Mouse (Mus musculus) heart, embryonic 11.5 days (tissue): ENCODE measurements around the gene Tsr1. TPM values are rescaled to one million over a fixed set of nuclear protein-coding genes. Genes with fewer than 3 reads are reported as not detected.

Experiments used
- ATAC-seq: fragments of 200-750 bp; cut with Nextera tagmentation; replicated peaks from 2 replicates; pipeline ENCODE4 v1.8.0; 2017; ENCODE audit warnings: moderate library complexity; ENCODE audit not compliant: insufficient number of reproducible peaks, low FRiP score, low TSS enrichment
- H3K27ac ChIP-seq: fragments of 300-500 bp; sonication (generic); 2 replicates; pipeline ENCODE4 v1.5.1; 2014; ENCODE audit warnings: mild to moderate bottlenecking, low read depth, low read length
- H3K27me3 ChIP-seq: fragments of 300-500 bp; sonication (generic); 2 replicates; pipeline ENCODE4 v1.6.1; 2014; ENCODE audit warnings: mild to moderate bottlenecking, low read length, mixed read lengths; ENCODE audit not compliant: control insufficient read depth, insufficient read depth
- H3K36me3 ChIP-seq: fragments of 300-500 bp; sonication (generic); 2 replicates; pipeline ENCODE4 v1.6.1; 2014; ENCODE audit warnings: mild to moderate bottlenecking, low read length, moderate library complexity, mixed read lengths; ENCODE audit not compliant: control insufficient read depth, insufficient read depth
- H3K4me1 ChIP-seq: fragments of 300-500 bp; sonication (generic); 2 replicates; pipeline ENCODE4 v1.6.1; 2014; ENCODE audit warnings: low read length; ENCODE audit not compliant: control insufficient read depth, insufficient read depth
- H3K4me2 ChIP-seq: fragments of 300-500 bp; sonication (generic); 2 replicates; pipeline ENCODE4 v1.6.1; 2014; ENCODE audit warnings: mild to moderate bottlenecking, moderate library complexity
- H3K4me3 ChIP-seq: fragments of 300-500 bp; sonication (generic); 2 replicates; pipeline ENCODE4 v1.5.1; 2014; ENCODE audit warnings: low read depth, low read length
- H3K9ac ChIP-seq: fragments of 300-500 bp; sonication (generic); 2 replicates; pipeline ENCODE4 v1.6.1; 2014; ENCODE audit warnings: mild to moderate bottlenecking, low read depth, low read length, moderate library complexity
- H3K9me3 ChIP-seq: fragments of 300-500 bp; sonication (generic); replicated peaks from 2 replicates; pipeline ENCODE4 v1.6.1; 2016; ENCODE audit warnings: low read length; ENCODE audit not compliant: control insufficient read depth
- WGBS: fragments of 180-500 bp; shearing (Covaris S2); extraction: QIAGEN DNeasy Blood & Tissue Kit; methylation state at CpG from one replicate; pipeline ENCODE4 v1.1.7; 2014; ENCODE audit not compliant: insufficient replicate concordance; 5-methylcytosine and 5-hydroxymethylcytosine counted together
- polyA plus RNA-seq: library from polyadenylated mRNA; unstranded; fragments of >200 nt; fragmentation: Nextera tagmentation; extraction: Ambion mirVana; gene quantifications from 2 replicates; pipeline ENCODE4 v1.2.1, GENCODE M21; 2014

Gene Tsr1
- polyA plus RNA-seq, 1 experiment from 2014 or later: 34.0 TPM

DNA sequence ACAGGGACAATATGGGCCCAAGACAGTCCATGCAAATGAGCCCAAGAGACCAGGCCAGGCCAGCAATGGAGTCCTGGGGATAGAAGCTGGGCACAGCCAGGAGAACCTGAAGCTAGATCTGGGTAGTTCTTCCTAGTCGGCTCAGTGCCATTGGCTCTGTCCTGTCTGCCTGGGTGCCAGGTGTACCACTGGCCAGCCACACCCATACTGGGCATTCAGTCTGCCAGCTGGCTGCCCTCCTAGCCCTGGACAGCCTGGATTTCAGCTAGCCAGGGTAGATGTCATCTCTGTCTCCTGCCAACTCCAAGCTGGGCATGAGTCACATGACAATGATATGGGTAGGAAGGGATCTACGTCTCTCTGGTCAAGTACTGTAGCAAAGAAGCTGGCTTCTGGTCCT, 30.7 kb upstream of the Tsr1 start:
- H3K27ac ChIP-seq: no peak overlapping the region
- WGBS: 74% methylated on average over 2 of the region's 2 CpGs
- no peaks in the 10 kb centered on the region for H3K27me3 ChIP-seq
- H3K4me3 ChIP-seq: no peak overlapping the region
- ATAC-seq: no peak
- H3K9me3 ChIP-seq: no peaks in the 10 kb centered on the region
- no peak overlapping the region for H3K9ac ChIP-seq
- H3K36me3 ChIP-seq: peaks cover 2% of the 10 kb centered on the region; the same call in 1 of the 2 replicates
- peaks cover 10% of the 10 kb centered on the region; the same call in 1 of the 2 replicates for H3K4me1 ChIP-seq
- H3K4me2 ChIP-seq: no peak overlapping the region

DNA sequence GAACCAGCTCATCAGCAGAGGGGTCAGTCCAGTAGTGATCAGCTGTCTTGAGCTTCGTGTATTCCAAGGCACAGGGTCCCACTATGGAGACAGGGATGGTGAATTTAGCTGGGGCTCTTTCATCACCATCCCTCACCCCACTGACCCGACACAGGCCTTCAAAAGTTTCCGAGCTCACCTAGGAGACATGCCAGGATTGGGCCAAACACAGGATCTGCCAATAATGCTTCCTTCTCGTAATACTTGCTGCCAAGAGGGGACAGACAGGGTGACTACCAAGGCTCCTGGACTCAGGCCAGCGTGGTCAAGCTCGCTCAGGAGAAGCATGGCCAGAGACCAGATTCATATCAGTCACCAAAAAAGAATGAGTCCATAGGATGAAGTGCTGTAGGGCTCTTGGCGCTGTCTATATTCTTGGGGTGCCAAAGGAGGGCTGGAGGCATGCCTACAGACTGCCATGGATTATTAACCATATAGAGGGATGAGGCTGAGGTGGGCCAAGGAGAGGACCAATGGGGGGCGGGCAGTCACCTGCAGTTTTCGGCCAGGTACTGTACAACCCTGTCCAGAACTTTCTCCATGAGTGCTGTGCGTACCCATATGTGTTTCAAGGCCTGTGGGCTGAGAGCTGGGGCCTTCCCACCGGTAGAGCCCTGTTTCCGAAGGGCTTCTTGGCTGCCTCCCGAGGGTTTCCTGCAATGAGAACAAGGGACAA, 29.7 kb upstream of the Tsr1 start:
- no peaks in the 10 kb centered on the region for H3K27me3 ChIP-seq
- ATAC-seq: no peak
- H3K27ac ChIP-seq: no peak overlapping the region
- no peak overlapping the region for H3K9ac ChIP-seq
- no peak overlapping the region for H3K4me2 ChIP-seq
- WGBS: 79% methylated on average over 13 of the region's 13 CpGs
- no peaks in the 10 kb centered on the region for H3K9me3 ChIP-seq
- peaks cover 2% of the 10 kb centered on the region; the same call in 1 of the 2 replicates for H3K36me3 ChIP-seq
- peaks cover 14% of the 10 kb centered on the region; the same call in 1 of the 2 replicates for H3K4me1 ChIP-seq
- H3K4me3 ChIP-seq: no peak overlapping the region

GRCm38 (mm10) chr11:74869603-74870002, 28.3 kb upstream of the Tsr1 start:
- no peaks in the 10 kb centered on the region for H3K27me3 ChIP-seq
- peaks cover 2% of the 10 kb centered on the region; the same call in 1 of the 2 replicates for H3K36me3 ChIP-seq
- no peak overlapping the region for H3K4me2 ChIP-seq
- no peaks in the 10 kb centered on the region for H3K9me3 ChIP-seq
- ATAC-seq: no peak
- H3K4me3 ChIP-seq: no peak overlapping the region
- WGBS: 86% methylated on average over 6 of the region's 6 CpGs
- H3K27ac ChIP-seq: no peak overlapping the region
- H3K4me1 ChIP-seq: peaks cover 10% of the 10 kb centered on the region; the same call in 1 of the 2 replicates
- no peak overlapping the region for H3K9ac ChIP-seq

DNA sequence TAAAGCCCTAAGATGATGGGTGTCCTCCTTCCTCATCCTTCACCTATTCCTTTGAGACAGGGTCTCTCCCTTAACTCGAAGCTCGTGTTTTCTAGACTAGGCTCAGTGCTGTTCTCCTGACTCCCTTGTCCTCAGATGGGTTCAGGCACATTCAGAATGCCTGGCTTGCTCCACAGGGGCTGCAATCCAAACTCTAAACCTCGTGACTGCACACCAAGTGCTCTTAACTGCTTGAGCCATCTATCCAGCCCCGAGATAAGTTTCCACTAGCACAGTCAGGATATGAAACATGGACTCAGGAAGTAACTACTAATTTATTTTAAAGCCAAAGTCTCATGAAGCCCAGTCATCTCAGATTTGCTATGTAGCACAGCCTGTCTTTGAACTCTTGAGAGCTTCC, 27.3 kb upstream of the Tsr1 start:
- Histone ChIP-seq H3K27me3 (no peaks in the 10 kb centered on the region), H3K36me3 (peaks cover 2% of the 10 kb centered on the region; the same call in 1 of the 2 replicates), H3K27ac (no peak overlapping the region), H3K4me3 (no peak overlapping the region), H3K9me3 (no peaks in the 10 kb centered on the region), H3K9ac (no peak overlapping the region), H3K4me2 (no peak overlapping the region), H3K4me1 (peaks cover 19% of the 10 kb centered on the region)
- ATAC-seq: no peak
- 64% methylated on average over 4 of the region's 4 CpGs for WGBS

GRCm38 (mm10) chr11:74870991-74871622, 26.8 kb upstream of the Tsr1 start:
- ATAC-seq: no peak
- no peak overlapping the region for H3K4me3 ChIP-seq
- WGBS: 40% methylated on average over 12 of the region's 12 CpGs
- no peaks in the 10 kb centered on the region for H3K27me3 ChIP-seq
- no peak overlapping the region for H3K27ac ChIP-seq
- H3K36me3 ChIP-seq: peaks cover 2% of the 10 kb centered on the region; the same call in 1 of the 2 replicates
- H3K9me3 ChIP-seq: no peaks in the 10 kb centered on the region
- H3K9ac ChIP-seq: no peak overlapping the region
- H3K4me2 ChIP-seq: no peak overlapping the region
- H3K4me1 ChIP-seq: peaks cover 19% of the 10 kb centered on the region

DNA sequence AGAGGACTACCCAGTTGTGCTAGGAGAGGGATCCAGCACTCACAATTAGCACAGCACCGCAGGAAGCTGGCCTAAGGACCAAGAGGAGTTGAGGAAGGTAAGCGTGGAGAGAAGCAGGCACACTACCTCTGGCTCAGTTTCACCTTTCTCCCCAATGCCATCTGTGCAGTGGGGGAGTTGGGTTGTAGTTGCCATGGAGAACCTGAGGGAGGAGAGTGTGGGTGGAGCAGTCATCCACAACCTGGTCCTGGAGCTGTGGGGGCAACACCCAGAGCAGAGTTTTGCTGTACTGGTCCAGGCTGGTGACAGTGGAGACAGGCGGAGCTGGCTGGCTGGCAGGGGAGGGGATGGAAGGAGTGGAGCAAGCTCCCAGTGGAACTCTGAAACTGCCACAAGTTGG, 23.2 kb upstream of the Tsr1 start:
- peaks cover 28% of the 10 kb centered on the region for H3K4me1 ChIP-seq
- ATAC-seq: 0 out of 2 replicates have a peak, but pooled peaks have one; percentile 20
- H3K4me3 ChIP-seq: no peak overlapping the region
- no peak overlapping the region for H3K4me2 ChIP-seq
- H3K36me3 ChIP-seq: no peaks in the 10 kb centered on the region
- H3K27me3 ChIP-seq: no peaks in the 10 kb centered on the region
- H3K9ac ChIP-seq: no peak overlapping the region
- H3K27ac ChIP-seq: no peak overlapping the region
- WGBS: 49% methylated on average over 3 of the region's 3 CpGs
- no peaks in the 10 kb centered on the region for H3K9me3 ChIP-seq

DNA sequence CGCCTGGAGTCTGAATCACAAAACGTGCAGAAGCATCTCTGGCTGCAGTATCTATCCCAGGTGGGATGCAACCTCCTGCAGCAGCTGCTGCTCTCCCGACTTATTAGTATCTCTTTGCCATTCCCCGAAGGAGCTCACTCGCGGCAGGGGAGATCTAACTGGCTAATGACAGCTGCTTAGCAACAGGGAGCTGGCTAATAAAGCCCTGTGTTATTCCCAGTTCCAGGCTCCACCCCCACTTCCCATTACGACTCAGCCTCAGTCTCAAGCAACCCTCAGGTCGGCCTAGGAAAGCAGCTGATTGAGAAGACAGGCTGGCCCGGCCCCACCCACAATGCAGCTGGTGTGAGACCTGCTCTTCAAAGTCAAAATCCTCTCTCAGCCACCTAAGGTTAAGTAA, 21.1 kb upstream of the Tsr1 start:
- Histone ChIP-seq H3K9ac (no peak overlapping the region), H3K9me3 (no peaks in the 10 kb centered on the region), H3K36me3 (no peaks in the 10 kb centered on the region), H3K4me2 (peak overlapping the region; percentile 49), H3K4me3 (no peak overlapping the region), H3K27me3 (no peaks in the 10 kb centered on the region), H3K27ac (no peak overlapping the region), H3K4me1 (peaks cover 27% of the 10 kb centered on the region)
- no peak for ATAC-seq
- WGBS: 3% methylated on average over 9 of the region's 9 CpGs

DNA sequence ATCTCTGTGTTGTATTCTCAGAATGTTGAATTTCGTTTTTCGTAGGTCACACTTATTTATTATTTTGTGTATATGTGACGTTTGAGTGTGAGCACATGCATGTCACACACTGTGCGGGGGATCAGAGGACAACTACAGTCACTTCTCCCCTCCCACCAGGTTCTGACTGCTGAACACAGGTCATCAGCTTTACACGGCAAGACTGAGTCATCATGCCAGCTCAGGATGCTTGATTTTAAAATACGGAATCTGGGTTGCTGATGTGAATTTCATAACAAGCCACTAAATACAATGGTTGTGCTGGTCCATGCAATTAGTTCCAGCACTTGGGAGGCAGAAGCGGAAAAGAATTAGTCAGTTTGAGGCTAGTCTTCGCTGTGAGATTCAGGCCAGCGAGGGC, 16.9 kb upstream of the Tsr1 start:
- H3K9ac ChIP-seq: no peak overlapping the region

More for the DNA sequence above, 16.9 kb upstream of the Tsr1 start:
- Histone ChIP-seq H3K4me2 (no peak overlapping the region), H3K27me3 (no peaks in the 10 kb centered on the region), H3K4me3 (no peak overlapping the region), H3K9me3 (no peaks in the 10 kb centered on the region), H3K4me1 (peaks cover 17% of the 10 kb centered on the region), H3K27ac (no peak overlapping the region), H3K36me3 (no peaks in the 10 kb centered on the region)
- ATAC-seq: no peak
- 73% methylated on average over 9 of the region's 9 CpGs for WGBS
